ENCODE assay signal across 22 mouse cellular contexts in the genomic region with DNA sequence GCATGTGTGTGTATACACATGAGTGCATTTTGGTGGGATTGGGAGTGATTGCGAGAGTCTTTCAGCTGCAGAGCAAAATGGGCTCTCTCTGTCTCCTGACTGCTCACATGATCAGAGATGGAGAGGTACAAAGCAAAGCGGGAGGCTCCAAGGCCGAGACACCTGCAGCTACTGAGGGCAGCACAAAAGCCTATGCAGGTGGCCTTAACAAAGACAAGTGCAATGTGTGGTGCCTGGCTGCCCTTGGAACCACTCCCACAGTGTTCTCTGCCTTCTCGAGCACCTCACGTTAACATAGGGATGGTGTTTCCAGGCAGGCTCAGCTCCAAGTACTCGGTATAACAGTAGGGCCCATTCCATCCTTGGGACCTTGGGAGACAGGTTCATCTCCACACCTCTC.
"Had no signal": no experiment of that assay in that cellular context is flagged by ENCODE, and none has a peak within 500 bp of the region (broad histone marks: within the 10 kb centered on the region; RNA-seq: fewer than 3 reads in every experiment).

No protein-coding gene starts in this region.

- ATAC-seq: liver, postnatal 0 days; lung, postnatal 0 days; midbrain, embryonic 16.5 days had no signal

- H3K4me3 ChIP-seq: lung, embryonic 15.5 days; midbrain, embryonic 12.5 days; myocyte; neural tube, embryonic 13.5 days; neural tube, embryonic 15.5 days had no signal

- H3K9ac ChIP-seq: liver, postnatal 0 days; lung, embryonic 15.5 days; midbrain, embryonic 12.5 days; neural tube, embryonic 13.5 days; neural tube, embryonic 15.5 days had no signal

- H3K27me3 ChIP-seq: neural tube, embryonic 15.5 days had no signal

- H3K4me1 ChIP-seq: megakaryocyte, embryonic 14.5 days had no signal

- H3K36me3 ChIP-seq: lung, embryonic 15.5 days; midbrain, embryonic 12.5 days; neural tube, embryonic 13.5 days; neural tube, embryonic 15.5 days had no signal

- H3K4me2 ChIP-seq: lung, embryonic 15.5 days; midbrain, embryonic 12.5 days; neural tube, embryonic 13.5 days; neural tube, embryonic 15.5 days had no signal

- H3K9me3 ChIP-seq: lung, embryonic 15.5 days; megakaryocyte, embryonic 14.5 days; midbrain, embryonic 12.5 days; neural tube, embryonic 13.5 days; neural tube, embryonic 15.5 days had no signal

- H3K27ac ChIP-seq: lung, embryonic 15.5 days; macrophage; midbrain, embryonic 12.5 days; neural tube, embryonic 13.5 days; neural tube, embryonic 15.5 days had no signal

- DNase-seq: liver, postnatal 0 days; lung, adult 2 months; lung, postnatal 14 days; lung, postnatal 36 days; midbrain, embryonic 14.5 days; retina, postnatal 1 day; right cerebral cortex, adult 18-20 months; right cerebral cortex, postnatal 25 days; right cerebral cortex, postnatal 4 days; spleen, adult 18-20 months; thymus, adult 18-20 months; thymus, postnatal 14 days; thymus, postnatal 36 days had no signal
